Mouse (Mus musculus) MEL (cell line): Measurements from ENCODE around the gene Pknox2. TPM values are rescaled to one million over a fixed set of nuclear protein-coding genes. Genes with fewer than 3 reads are reported as not detected.

Experiments
- DNase-seq: peaks from one replicate; pipeline ENCODE4 v3.0.0; 2011; ENCODE audit warnings: low read depth, low spot score
- H3K27ac ChIP-seq: 2 replicates; pipeline ENCODE4 v1.5.1; 2012; ENCODE audit warnings: low read depth, mild to moderate bottlenecking, control low read depth, low read length, moderate library complexity; ENCODE audit not compliant: control insufficient read depth
- H3K27me3 ChIP-seq, 2 experiments: fragments of 150-350 bp in 1 of 2; sonication (generic) in 1 of 2; 2 replicates each; pipeline ENCODE4 v1.6.1; 2012; ENCODE audit warnings: low read length in 2 of 2, mild to moderate bottlenecking in 2 of 2, improper control_type of control experiment in 1 of 2, moderate library complexity in 1 of 2; ENCODE audit not compliant: insufficient read depth in 2 of 2, control insufficient read depth in 1 of 2
- H3K36me3 ChIP-seq, 2 experiments: 2 replicates each; pipeline ENCODE4 v1.6.1; 2012 to 2014; ENCODE audit warnings: low read length in 2 of 2, improper control_type of control experiment in 1 of 2, inconsistent platforms in 1 of 2, mild to moderate bottlenecking in 1 of 2; ENCODE audit not compliant: insufficient read depth in 2 of 2, control insufficient read depth in 1 of 2
- H3K4me1 ChIP-seq, 2 experiments: fragments of 150-350 bp in 1 of 2; sonication (generic) in 1 of 2; 2 replicates each; pipeline ENCODE4 v1.6.1; 2012; ENCODE audit warnings: low read length in 2 of 2, improper control_type of control experiment in 1 of 2, mild to moderate bottlenecking in 1 of 2; ENCODE audit not compliant: insufficient read depth in 2 of 2, control insufficient read depth in 1 of 2
- H3K4me3 ChIP-seq, 2 experiments: fragments of 150-350 bp in 1 of 2; sonication (generic) in 1 of 2; 2 replicates each; pipeline ENCODE4 v1.5.1; 2012; ENCODE audit warnings: low read depth in 2 of 2, low read length in 2 of 2, mild to moderate bottlenecking in 2 of 2, moderate library complexity in 2 of 2, control low read depth in 1 of 2, improper control_type of control experiment in 1 of 2; ENCODE audit not compliant: control insufficient read depth in 1 of 2, insufficient read depth in 1 of 2
- H3K79me2 ChIP-seq: 2 replicates; pipeline ENCODE4 v1.6.1; 2012; ENCODE audit warnings: mild to moderate bottlenecking, low read length, moderate library complexity; ENCODE audit not compliant: control insufficient read depth, poor library complexity, insufficient read depth
- H3K9ac ChIP-seq: 2 replicates; pipeline ENCODE4 v1.6.1; 2012; ENCODE audit warnings: low read depth, mild to moderate bottlenecking, control low read depth, low read length, moderate library complexity; ENCODE audit not compliant: control insufficient read depth, poor library complexity, severe bottlenecking
- H3K9me3 ChIP-seq: fragments of 150-350 bp; sonication (generic); replicated peaks from 2 replicates; pipeline ENCODE4 v1.6.1; 2012; ENCODE audit warnings: mild to moderate bottlenecking, low read length, improper control_type of control experiment, moderate library complexity; ENCODE audit not compliant: insufficient read depth
- BHLHE40 ChIP-seq: IDR thresholded peaks from 2 replicates; pipeline ENCODE4 v1.6.1; 2012; ENCODE audit warnings: low read depth, mild to moderate bottlenecking, inconsistent platforms, low read length, improper control_type of control experiment, borderline replicate concordance
- CHD1 ChIP-seq: IDR thresholded peaks from 2 replicates; pipeline ENCODE4 v1.6.1; 2012; ENCODE audit warnings: low read depth, mild to moderate bottlenecking, inconsistent platforms, low read length, improper control_type of control experiment
- CTCF ChIP-seq, 3 experiments: IDR thresholded peaks in 2 of 3; conservative IDR thresholded peaks in 1 of 3; 2 replicates each; pipeline ENCODE4 v1.5.1; 2011 to 2012; ENCODE audit warnings: low read length in 3 of 3, low read depth in 2 of 3, mild to moderate bottlenecking in 2 of 3, improper control_type of control experiment in 1 of 3, inconsistent platforms in 1 of 3, mixed read lengths in 1 of 3, moderate library complexity in 1 of 3; ENCODE audit not compliant: control insufficient read depth in 1 of 3, insufficient read depth in 1 of 3, poor library complexity in 1 of 3, severe bottlenecking in 1 of 3
- E2F4 ChIP-seq: IDR thresholded peaks from 2 replicates; pipeline ENCODE4 v1.6.1; 2011; ENCODE audit warnings: low read depth, low read length, improper control_type of control experiment, borderline replicate concordance
- ELF1 ChIP-seq: IDR thresholded peaks from 2 replicates; pipeline ENCODE4 v1.6.1; 2014; ENCODE audit warnings: low read depth, mild to moderate bottlenecking, inconsistent platforms, low read length, improper control_type of control experiment, moderate library complexity
- EP300 ChIP-seq, 2 experiments: IDR thresholded peaks; 2 replicates each; pipeline ENCODE4 v1.6.1; 2011; ENCODE audit warnings: improper control_type of control experiment in 2 of 2, low read length in 2 of 2, low read depth in 1 of 2, mild to moderate bottlenecking in 1 of 2
- ETS1 ChIP-seq: IDR thresholded peaks from 2 replicates; pipeline ENCODE4 v1.6.1; 2012; ENCODE audit warnings: low read depth, mild to moderate bottlenecking, inconsistent platforms, low read length, improper control_type of control experiment, moderate library complexity
- GABPA ChIP-seq: IDR thresholded peaks from 2 replicates; pipeline ENCODE4 v1.6.1; 2012; ENCODE audit warnings: low read depth, mild to moderate bottlenecking, inconsistent platforms, low read length, improper control_type of control experiment, moderate library complexity
- GATA1 ChIP-seq: IDR thresholded peaks from 2 replicates; pipeline ENCODE4 v1.6.1; 2011; ENCODE audit warnings: low read depth, low read length, improper control_type of control experiment
- JUND ChIP-seq: IDR thresholded peaks from 2 replicates; pipeline ENCODE4 v1.6.1; 2011; ENCODE audit warnings: low read depth, mild to moderate bottlenecking, improper control_type of control experiment, low read length
- MAZ ChIP-seq: IDR thresholded peaks from 2 replicates; pipeline ENCODE4 v1.6.1; 2012; ENCODE audit warnings: low read depth, mild to moderate bottlenecking, inconsistent platforms, low read length, improper control_type of control experiment
- MEF2A ChIP-seq: IDR thresholded peaks from 2 replicates; pipeline ENCODE4 v1.6.1; 2014; ENCODE audit warnings: low read depth, mild to moderate bottlenecking, inconsistent platforms, low read length, improper control_type of control experiment; ENCODE audit not compliant: poor library complexity, insufficient replicate concordance, severe bottlenecking; ENCODE audit errors: extremely low read depth
- MYB ChIP-seq: IDR thresholded peaks from 2 replicates; pipeline ENCODE4 v1.6.1; 2011; ENCODE audit warnings: mild to moderate bottlenecking, low read depth, low read length, improper control_type of control experiment
- MYC ChIP-seq: IDR thresholded peaks from 2 replicates; pipeline ENCODE4 v1.6.1; 2011; ENCODE audit warnings: low read depth, mild to moderate bottlenecking, low read length, improper control_type of control experiment, moderate library complexity
- NELFE ChIP-seq: IDR thresholded peaks from 2 replicates; pipeline ENCODE4 v1.6.1; 2011; ENCODE audit warnings: low read depth, low read length, improper control_type of control experiment
- NRF1 ChIP-seq: IDR thresholded peaks from 2 replicates; pipeline ENCODE4 v1.6.1; 2014; ENCODE audit warnings: low read depth, mild to moderate bottlenecking, inconsistent platforms, low read length, improper control_type of control experiment, moderate library complexity; ENCODE audit not compliant: poor library complexity, insufficient read depth, severe bottlenecking
- POLR2AphosphoS5 ChIP-seq: IDR thresholded peaks from 2 replicates; pipeline ENCODE4 v1.6.1; 2012; ENCODE audit warnings: low read depth, borderline replicate concordance, mild to moderate bottlenecking, inconsistent platforms, low read length, moderate library complexity, mixed read lengths
- RAD21 ChIP-seq: IDR thresholded peaks from 2 replicates; pipeline ENCODE4 v1.6.1; 2011; ENCODE audit warnings: mild to moderate bottlenecking, low read depth, low read length, improper control_type of control experiment
- SMC3 ChIP-seq: IDR thresholded peaks from 2 replicates; pipeline ENCODE4 v1.6.1; 2011; ENCODE audit warnings: low read depth, low read length, improper control_type of control experiment
- TBP ChIP-seq: IDR thresholded peaks from 2 replicates; pipeline ENCODE4 v1.8.0; 2011; ENCODE audit warnings: low read depth, low read length, improper control_type of control experiment
- TCF12 ChIP-seq: IDR thresholded peaks from 2 replicates; pipeline ENCODE4 v1.6.1; 2014; ENCODE audit warnings: low read depth, mild to moderate bottlenecking, inconsistent platforms, low read length, improper control_type of control experiment, moderate library complexity
- UBTF ChIP-seq: IDR thresholded peaks from 2 replicates; pipeline ENCODE4 v1.6.1; 2012; ENCODE audit warnings: low read depth, mild to moderate bottlenecking, inconsistent platforms, low read length, improper control_type of control experiment, moderate library complexity, borderline replicate concordance; ENCODE audit not compliant: insufficient read depth
- USF2 ChIP-seq, 2 experiments: IDR thresholded peaks; 2 replicates each; pipeline ENCODE4 v1.6.1; 2011 to 2012; ENCODE audit warnings: improper control_type of control experiment in 2 of 2, low read length in 2 of 2, borderline replicate concordance in 1 of 2, inconsistent platforms in 1 of 2, low read depth in 1 of 2, mild to moderate bottlenecking in 1 of 2; ENCODE audit not compliant: insufficient read depth in 1 of 2
- ZKSCAN1 ChIP-seq: IDR thresholded peaks from 2 replicates; pipeline ENCODE4 v1.6.1; 2012; ENCODE audit warnings: low read depth, mild to moderate bottlenecking, inconsistent platforms, low read length, improper control_type of control experiment, moderate library complexity
- ZNF384 ChIP-seq: IDR thresholded peaks from 2 replicates; pipeline ENCODE4 v1.6.1; 2012; ENCODE audit warnings: low read depth, mild to moderate bottlenecking, inconsistent platforms, low read length, improper control_type of control experiment
- polyA plus RNA-seq, 2 experiments: library from polyadenylated mRNA; stranded (reverse) in 1 of 2; unstranded in 1 of 2; fragments of >175 nt in 1 of 2; fragments of >200 nt in 1 of 2; gene quantifications; 2 replicates each; pipeline versions ENCODE4 v1.2.1 to v1.2.4; 2012; ENCODE audit warnings: low replicate concordance in 2 of 2, low read depth in 1 of 2; ENCODE audit not compliant: insufficient read length in 2 of 2, insufficient read depth in 1 of 2, missing spikeins in 1 of 2
- total RNA-seq: library from RNA; depleted of rRNA; stranded (reverse); fragments of 300-350 nt; gene quantifications from 2 replicates; pipeline ENCODE4 v1.2.3, GENCODE M21; 2012

Gene Pknox2
- total and polyA plus RNA-seq, 3 experiments: not detected

GRCm38 (mm10) chr9:37183176-37183575 is 36.0 kb upstream of the Pknox2 start:
- Histone ChIP-seq H3K4me3 (no peak overlapping the region), H3K9ac (no peak overlapping the region), H3K79me2 (no peaks in the 10 kb centered on the region), H3K4me1 (no peaks in the 10 kb centered on the region), H3K9me3 (no peaks in the 10 kb centered on the region), H3K27me3 (peaks cover 4 to 14% of the 10 kb centered on the region in 2 experiments), H3K36me3 (no peaks in the 10 kb centered on the region), H3K27ac (no peak overlapping the region)
- no peak for TF ChIP-seq USF2 (IDR thresholded peaks at IDR 0.05; ENCODE audit: borderline replicate concordance in 1 of 2, insufficient read depth in 1 of 2, low read depth in 1 of 2, low read length in 2 of 2)
- no peak for TF ChIP-seq CHD1
- no peak for TF ChIP-seq ETS1
- TF ChIP-seq TCF12: no peak
- TF ChIP-seq SMC3: no peak
- TF ChIP-seq NELFE: no peak
- TF ChIP-seq ZKSCAN1: no peak
- TF ChIP-seq TBP: no peak
- no peak for TF ChIP-seq MYC
- TF ChIP-seq ZNF384: no peak
- TF ChIP-seq MAZ: no peak
- no peak for TF ChIP-seq MYB
- TF ChIP-seq ELF1: no peak
- TF ChIP-seq GABPA: no peak
- DNase-seq: no peak

GRCm38 (mm10) chr9:37181596-37181995 is 34.4 kb upstream of the Pknox2 start:
- H3K27ac ChIP-seq: no peak overlapping the region

More at GRCm38 (mm10) chr9:37181596-37181995, 34.4 kb upstream of the Pknox2 start:
- no peak for TF ChIP-seq JUND
- no peak for TF ChIP-seq GATA1
- TF ChIP-seq E2F4: no peak
- no peak for TF ChIP-seq NRF1
- no peak for TF ChIP-seq RAD21
- TF ChIP-seq TBP: no peak
- TF ChIP-seq CTCF (IDR thresholded peaks at IDR 0.05 in 2 of 3, conservative IDR thresholded peaks at IDR 0.05 in 1 of 3; ENCODE audit: control insufficient read depth in 1 of 3, insufficient read depth in 1 of 3, low read depth in 2 of 3, low read length in 3 of 3, poor library complexity in 1 of 3, severe bottlenecking in 1 of 3): no peak
- no peak for TF ChIP-seq POLR2AphosphoS5
- no peak for TF ChIP-seq ZNF384
- TF ChIP-seq GABPA: no peak
- TF ChIP-seq MEF2A: no peak
- no peak for TF ChIP-seq MYB
- TF ChIP-seq ELF1: no peak
- no peak for TF ChIP-seq BHLHE40
- no peak for TF ChIP-seq UBTF
- no peak for TF ChIP-seq EP300 (IDR thresholded peaks at IDR 0.05; ENCODE audit: low read depth in 1 of 2, low read length in 2 of 2)
- Histone ChIP-seq H3K9ac (no peak overlapping the region), H3K4me1 (peaks cover 0 to 3% of the 10 kb centered on the region in 2 experiments; a peak in 2 of 4 replicates), H3K79me2 (no peaks in the 10 kb centered on the region), H3K27me3 (peaks cover 3 to 8% of the 10 kb centered on the region in 2 experiments), H3K36me3 (no peaks in the 10 kb centered on the region; a peak in 1 of 4 replicates), H3K4me3 (no peak overlapping the region), H3K9me3 (no peaks in the 10 kb centered on the region)
- no peak for DNase-seq
